Mouse (Mus musculus) midbrain, embryonic 10.5 days (tissue): Measurements from ENCODE around the gene Nptx1. TPM values are rescaled to one million over a fixed set of nuclear protein-coding genes. Genes with fewer than 3 reads are reported as not detected.
A peak's percentile ranks its signal among the peaks of the same experiment; 100 is the strongest.

Source experiments
- DNase-seq: peaks from one replicate; pipeline ENCODE4 v3.0.0-alpha.2; 2017; ENCODE audit warnings: low spot score
- H3K27ac ChIP-seq: fragments of 300-500 bp; sonication (generic); replicated peaks from 2 replicates; pipeline ENCODE4 v1.5.1; 2016; ENCODE audit warnings: mild to moderate bottlenecking
- H3K27me3 ChIP-seq: fragments of 300-500 bp; sonication (generic); 2 replicates; pipeline ENCODE4 v1.6.1; 2016; ENCODE audit warnings: low read depth, mild to moderate bottlenecking; ENCODE audit not compliant: poor library complexity, severe bottlenecking
- H3K36me3 ChIP-seq: fragments of 300-500 bp; sonication (generic); 2 replicates; pipeline ENCODE4 v1.6.1; 2016; ENCODE audit warnings: mild to moderate bottlenecking, moderate library complexity
- H3K4me1 ChIP-seq: fragments of 300-500 bp; sonication (generic); 2 replicates; pipeline ENCODE4 v1.6.1; 2016
- H3K4me3 ChIP-seq: fragments of 300-500 bp; sonication (generic); 2 replicates; pipeline ENCODE4 v1.5.1; 2016; ENCODE audit warnings: mild to moderate bottlenecking, moderate library complexity
- H3K9me3 ChIP-seq: fragments of 300-500 bp; sonication (generic); replicated peaks from 2 replicates; pipeline ENCODE4 v1.6.1; 2016; ENCODE audit warnings: mild to moderate bottlenecking
- WGBS: fragments of 180-500 bp; shearing (Covaris S2); methylation state at CpG from one replicate; pipeline ENCODE4 v1.1.7; 2016; 5-methylcytosine and 5-hydroxymethylcytosine counted together
- polyA plus RNA-seq: library from polyadenylated mRNA; unstranded; fragments of >200 nt; fragmentation: Nextera tagmentation; extraction: Ambion mirVana; gene quantifications from 2 replicates; pipeline ENCODE4 v1.2.1, GENCODE M21; 2016

Gene Nptx1
- polyA plus RNA-seq, 1 experiment from 2014 or later = 1.1 TPM

DNA sequence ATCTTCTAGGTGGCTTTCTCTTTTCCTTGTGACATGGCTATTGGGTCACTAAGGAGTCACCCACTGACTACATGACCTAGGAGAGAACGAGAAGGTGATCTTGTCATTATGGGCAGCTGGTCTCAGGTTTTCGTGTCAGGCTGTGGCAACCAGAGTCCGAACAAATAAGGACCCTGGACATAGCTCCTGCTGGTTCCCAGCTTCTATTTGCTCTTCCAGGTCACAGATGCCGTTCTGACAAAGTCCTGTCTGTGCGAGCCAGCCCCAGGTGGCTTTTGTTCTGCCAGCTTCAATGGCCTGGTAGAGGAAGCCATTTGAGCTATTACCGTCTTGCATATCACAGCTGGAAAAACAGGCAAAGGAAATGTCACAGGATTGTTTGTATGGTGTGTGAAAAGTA, 14.7 kb upstream of the Nptx1 start:
- 38% methylated on average over 6 of the region's 6 CpGs for WGBS
- H3K36me3 ChIP-seq = no peaks in the 10 kb centered on the region

DNA sequence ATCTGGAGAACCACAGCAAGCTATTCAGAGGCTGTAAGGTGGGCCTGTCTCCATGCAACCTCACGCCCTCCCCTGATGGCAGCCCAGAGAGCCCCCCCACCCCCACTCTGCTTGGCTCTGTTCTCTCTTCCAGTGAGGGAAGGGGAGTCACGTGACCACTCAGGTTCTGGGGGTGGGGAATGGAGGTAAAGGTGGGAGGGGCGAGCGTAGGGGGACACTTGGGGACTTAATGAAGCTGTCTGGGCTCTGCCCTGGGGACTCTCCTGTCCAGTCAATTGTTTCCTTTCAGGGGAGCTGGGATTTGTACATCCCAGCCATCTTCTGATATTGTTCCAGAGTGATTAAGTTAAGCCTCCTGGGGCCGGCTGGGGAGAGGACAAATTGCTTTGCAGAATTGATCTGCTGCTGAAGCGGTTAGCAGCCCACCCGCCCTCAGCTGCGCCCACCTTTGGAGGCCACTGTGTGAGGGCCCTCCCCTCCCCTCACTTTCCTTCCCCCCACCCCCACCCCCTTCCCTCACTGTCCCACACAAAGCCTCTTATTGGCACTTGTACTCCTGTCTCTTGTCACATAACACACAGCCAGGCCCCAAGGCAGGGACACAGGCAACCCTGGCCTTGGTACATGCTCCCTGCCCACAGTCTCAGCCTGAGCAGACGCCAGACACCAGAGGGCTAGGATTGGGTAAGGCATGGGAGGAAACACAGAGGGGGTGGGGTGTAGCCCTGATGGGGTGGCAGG, 11.5 kb upstream of the Nptx1 start:
- no peaks in the 10 kb centered on the region for H3K36me3 ChIP-seq
- H3K27ac ChIP-seq = peak overlapping the region; percentile 85
- H3K4me1 ChIP-seq = peaks cover 43% of the 10 kb centered on the region
- WGBS = 10% methylated on average over 9 of the region's 9 CpGs
- no peaks in the 10 kb centered on the region for H3K9me3 ChIP-seq
- H3K4me3 ChIP-seq = peak overlapping the region; percentile 39
- peaks cover 99% of the 10 kb centered on the region for H3K27me3 ChIP-seq
- DNase-seq = peak; percentile 65

More for the DNA sequence above, 14.7 kb upstream of the Nptx1 start:
- Histone ChIP-seq H3K27ac (no peak overlapping the region), H3K4me1 (peaks cover 55% of the 10 kb centered on the region), H3K4me3 (no peak overlapping the region), H3K27me3 (peaks cover 86% of the 10 kb centered on the region), H3K9me3 (no peaks in the 10 kb centered on the region)
- DNase-seq = no peak

DNA sequence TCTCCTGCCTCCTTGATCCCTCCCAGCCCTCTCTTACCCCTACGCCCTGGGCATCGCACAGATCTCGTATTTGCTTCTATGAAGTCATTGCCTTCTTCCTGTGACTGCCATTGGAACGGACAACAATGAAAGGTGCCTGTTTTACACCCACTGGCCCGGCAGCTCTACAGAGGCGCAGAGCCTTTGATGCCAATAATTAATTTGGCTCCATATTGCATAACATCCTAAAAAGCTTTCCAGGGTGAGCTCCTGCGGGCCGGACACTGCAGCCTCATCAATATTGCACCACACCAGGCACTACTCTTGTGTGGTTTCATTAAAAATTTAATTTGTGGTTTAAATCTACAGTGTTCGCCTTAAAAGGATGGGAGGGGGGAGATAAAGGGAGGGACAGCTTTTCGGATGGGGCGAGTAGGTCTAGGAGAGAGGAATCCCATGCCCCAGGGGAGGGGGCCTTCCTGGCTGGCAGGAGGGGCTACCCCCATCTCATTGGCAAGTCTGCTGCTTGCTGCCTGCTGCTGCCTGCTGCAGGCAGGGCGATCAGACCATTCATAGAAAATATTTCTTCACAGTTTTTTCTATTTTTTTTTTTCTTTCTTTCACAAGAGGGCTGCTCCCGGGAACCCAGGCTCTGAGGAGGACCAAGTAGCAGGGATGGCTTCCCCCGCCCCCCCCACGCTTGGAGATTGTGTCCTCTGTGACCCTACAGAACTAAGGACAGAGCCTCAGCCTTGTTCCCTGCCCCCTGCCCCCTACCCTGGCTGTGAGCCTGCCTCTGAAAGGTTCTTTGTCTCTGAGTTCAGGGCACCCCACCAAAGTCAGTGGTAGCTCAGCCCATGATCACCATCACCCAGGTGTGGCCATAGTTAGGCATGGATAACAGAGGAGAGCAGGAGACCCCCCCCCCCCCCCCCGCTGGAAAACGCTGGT, 10.7 kb upstream of the Nptx1 start:
- Histone ChIP-seq H3K27ac (peak overlapping the region; percentile 85), H3K36me3 (no peaks in the 10 kb centered on the region), H3K4me3 (peak overlapping the region; percentile 39), H3K4me1 (peaks cover 40% of the 10 kb centered on the region), H3K9me3 (no peaks in the 10 kb centered on the region), H3K27me3 (peaks cover 99% of the 10 kb centered on the region)
- WGBS = 21% methylated on average over 17 of the region's 17 CpGs
- no peak for DNase-seq

DNA sequence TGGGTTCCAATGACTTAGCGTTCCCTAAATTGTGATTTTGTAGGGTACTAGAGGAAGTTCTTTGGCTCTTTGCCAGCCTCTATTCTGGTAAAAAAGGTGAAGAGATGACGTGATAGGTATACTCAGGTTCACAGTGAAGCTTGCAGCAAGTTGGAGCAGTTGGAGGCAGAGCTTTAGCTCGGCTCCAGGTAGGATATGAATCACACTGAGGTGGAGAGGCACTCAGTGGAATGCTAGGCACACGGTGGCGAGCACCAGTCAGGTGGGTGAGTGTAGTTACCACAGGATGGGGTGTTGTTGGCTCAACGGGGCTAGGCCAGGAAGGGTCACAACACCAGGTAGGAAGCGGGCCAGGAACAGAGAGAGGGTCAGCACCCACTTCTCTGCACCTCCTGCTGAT, 7.6 kb upstream of the Nptx1 start:
- 89% methylated on average over 7 of the region's 7 CpGs for WGBS
- peaks cover 36% of the 10 kb centered on the region for H3K4me1 ChIP-seq

DNA sequence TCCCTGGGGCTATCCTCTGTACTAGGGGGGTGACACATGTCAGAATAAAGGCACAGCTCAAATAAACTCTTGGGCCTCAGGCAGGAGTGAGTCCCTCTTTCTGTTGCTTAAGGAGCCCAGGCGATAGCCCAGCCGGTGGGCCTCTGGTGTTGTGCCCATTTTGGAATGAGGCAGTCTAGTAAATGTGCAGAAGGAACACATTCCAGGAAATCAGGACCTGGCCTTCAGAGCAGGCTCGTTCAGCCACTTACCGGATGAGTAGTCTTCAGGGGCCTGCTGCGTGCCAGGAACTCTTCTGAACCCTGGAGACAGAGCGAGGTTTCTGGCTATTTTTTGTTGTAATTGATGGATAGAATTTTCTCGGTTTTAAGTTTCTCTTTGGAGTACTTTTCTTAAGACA, 7.2 kb upstream of the Nptx1 start:
- Histone ChIP-seq H3K36me3 (no peaks in the 10 kb centered on the region), H3K9me3 (no peaks in the 10 kb centered on the region), H3K27me3 (peaks cover 99% of the 10 kb centered on the region), H3K4me3 (no peak overlapping the region), H3K27ac (no peak overlapping the region), H3K4me1 (peaks cover 33% of the 10 kb centered on the region)
- DNase-seq = no peak
- 87% methylated on average over 7 of the region's 7 CpGs for WGBS

More for the DNA sequence above, 7.6 kb upstream of the Nptx1 start:
- Histone ChIP-seq H3K27me3 (peaks cover 99% of the 10 kb centered on the region), H3K4me3 (no peak overlapping the region), H3K36me3 (no peaks in the 10 kb centered on the region), H3K27ac (no peak overlapping the region), H3K9me3 (no peaks in the 10 kb centered on the region)
- DNase-seq = no peak

DNA sequence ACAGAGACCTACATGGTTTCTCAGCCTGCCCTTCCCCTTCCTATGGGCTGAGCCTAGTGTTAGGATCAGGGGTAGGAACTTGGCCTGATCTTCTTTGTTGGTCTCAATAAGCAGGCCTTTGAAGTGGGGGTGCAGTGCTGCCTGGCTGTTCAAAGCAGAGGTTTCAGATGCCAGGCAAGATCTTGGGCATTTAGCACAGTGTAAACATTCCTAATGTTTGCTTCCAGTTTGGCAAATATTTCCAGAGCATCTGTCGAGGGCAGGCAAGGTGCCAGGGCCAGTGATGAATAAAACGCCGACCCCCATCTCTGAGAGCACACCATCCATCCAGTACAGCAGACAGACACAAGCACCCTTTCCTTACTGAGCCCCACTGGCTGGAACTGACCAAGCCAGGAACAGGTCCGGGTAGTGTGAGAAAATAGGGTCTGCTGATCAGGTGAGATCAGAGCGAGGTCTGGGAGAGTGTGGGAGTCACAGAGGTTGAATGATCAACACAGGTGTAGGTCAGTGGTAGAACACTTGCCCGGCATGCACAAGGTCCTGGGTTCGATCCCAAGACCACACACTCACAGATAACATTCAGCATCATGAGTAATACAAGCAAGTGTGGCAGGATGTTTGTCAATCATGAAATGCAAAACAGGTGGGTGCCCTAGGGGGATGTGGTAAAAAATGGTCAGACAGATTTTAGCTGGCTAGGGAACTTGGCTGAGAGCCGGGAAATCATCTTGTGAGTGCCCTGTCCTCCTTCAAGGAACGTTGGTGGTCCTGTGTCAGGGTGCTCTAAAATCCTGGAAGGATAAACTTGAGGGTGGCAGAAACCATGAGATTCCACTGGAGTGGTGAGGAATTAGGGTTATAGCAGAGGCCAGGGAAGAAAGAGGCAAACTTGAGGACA, 5.6 kb upstream of the Nptx1 start:
- H3K36me3 ChIP-seq = no peaks in the 10 kb centered on the region
- no peaks in the 10 kb centered on the region for H3K9me3 ChIP-seq
- no peak overlapping the region for H3K27ac ChIP-seq
- no peak overlapping the region for H3K4me3 ChIP-seq
- 79% methylated on average over 9 of the region's 9 CpGs for WGBS
- H3K27me3 ChIP-seq = peaks cover 100% of the 10 kb centered on the region
- DNase-seq = no peak
- peaks cover 33% of the 10 kb centered on the region for H3K4me1 ChIP-seq

DNA sequence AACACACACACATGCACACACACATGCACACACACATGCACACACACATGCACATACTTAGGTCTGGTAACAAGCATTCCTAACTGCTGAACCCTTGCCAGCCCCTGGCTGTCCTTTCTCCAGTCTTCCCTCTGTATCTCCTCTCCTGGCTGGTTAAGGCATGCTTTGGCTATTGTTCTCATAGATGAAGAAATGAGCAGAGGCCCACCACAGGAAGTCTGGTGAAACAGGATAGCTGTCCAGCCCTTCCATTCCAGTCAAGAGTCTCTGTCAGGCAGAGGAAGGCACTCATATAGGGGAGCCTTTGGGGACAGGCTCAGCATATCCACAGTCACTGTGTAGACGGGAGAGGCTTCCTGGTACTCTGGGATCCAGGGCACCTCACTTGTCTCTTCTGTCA, 4.7 kb upstream of the Nptx1 start:
- Histone ChIP-seq H3K27me3 (peaks cover 100% of the 10 kb centered on the region), H3K4me3 (no peak overlapping the region), H3K9me3 (no peaks in the 10 kb centered on the region), H3K36me3 (no peaks in the 10 kb centered on the region), H3K27ac (no peak overlapping the region), H3K4me1 (peaks cover 33% of the 10 kb centered on the region)
- WGBS = 55% methylated on average over 1 of the region's 1 CpGs
- no peak for DNase-seq

DNA sequence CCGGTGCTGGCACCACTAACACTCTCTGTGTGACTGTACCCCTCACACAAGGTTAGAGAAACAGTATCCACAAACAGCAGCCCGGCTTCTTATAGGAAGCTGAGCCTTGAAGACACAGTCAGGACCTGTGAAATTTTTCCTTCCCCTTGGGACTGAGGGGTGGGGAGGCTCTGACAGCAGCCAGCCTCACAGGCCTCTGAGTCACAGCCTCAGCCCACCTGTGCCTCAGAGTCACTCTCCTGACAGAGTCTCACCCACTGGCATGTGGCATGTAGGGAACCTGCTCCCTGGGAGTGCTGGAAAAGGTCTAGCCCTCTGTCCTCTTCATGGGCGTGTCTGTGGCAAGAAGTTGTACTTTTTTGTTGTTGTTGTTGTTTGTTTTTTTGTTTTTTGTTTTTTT, 3.9 kb upstream of the Nptx1 start:
- 45% methylated on average over 3 of the region's 3 CpGs for WGBS
- Histone ChIP-seq H3K27me3 (peaks cover 100% of the 10 kb centered on the region), H3K4me3 (no peak overlapping the region), H3K36me3 (no peaks in the 10 kb centered on the region), H3K9me3 (no peaks in the 10 kb centered on the region), H3K27ac (no peak overlapping the region), H3K4me1 (peaks cover 38% of the 10 kb centered on the region)
- DNase-seq = no peak

DNA sequence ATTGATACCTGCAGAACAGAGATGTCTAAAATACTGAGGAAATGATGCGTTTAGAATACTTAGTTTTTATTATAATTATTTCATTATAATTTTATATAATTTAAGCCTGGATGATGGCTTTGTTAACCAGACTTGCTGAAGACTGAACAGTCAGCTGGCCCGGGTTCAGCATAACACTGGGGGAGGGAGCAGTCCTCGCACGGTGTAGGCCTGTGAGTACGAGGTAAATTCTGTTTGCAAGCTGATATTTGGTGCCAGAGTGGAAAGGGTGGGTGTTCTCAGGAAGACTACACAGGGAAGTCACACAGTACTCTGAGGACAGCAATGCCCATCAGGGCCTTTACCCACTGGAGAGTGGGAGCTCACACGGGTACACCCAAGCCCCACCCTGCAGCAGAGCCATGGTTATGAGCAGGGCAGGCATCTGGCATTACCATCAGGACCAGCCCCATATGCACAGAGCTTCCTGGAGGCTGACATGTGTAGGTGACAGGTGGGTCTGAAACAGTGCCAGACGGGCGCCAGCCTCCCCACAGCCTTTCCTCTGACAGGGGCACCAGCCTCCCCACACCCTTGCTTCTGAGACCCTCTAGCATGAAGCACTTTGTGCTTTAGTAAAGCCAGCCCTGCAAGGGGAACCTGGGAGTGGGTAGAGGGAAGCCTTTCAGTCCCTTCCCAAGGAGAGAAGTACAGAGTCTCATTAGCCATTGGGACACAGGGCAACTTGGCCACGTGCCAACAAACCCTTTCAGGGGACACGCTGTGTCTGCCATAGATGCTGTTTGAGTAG, 3.2 kb upstream of the Nptx1 start:
- peaks cover 100% of the 10 kb centered on the region for H3K27me3 ChIP-seq
- no peak overlapping the region for H3K27ac ChIP-seq
- WGBS = 54% methylated on average over 10 of the region's 10 CpGs
- no peaks in the 10 kb centered on the region for H3K36me3 ChIP-seq
- H3K4me1 ChIP-seq = peaks cover 45% of the 10 kb centered on the region
- DNase-seq = no peak
- no peak overlapping the region for H3K4me3 ChIP-seq
- no peaks in the 10 kb centered on the region for H3K9me3 ChIP-seq

DNA sequence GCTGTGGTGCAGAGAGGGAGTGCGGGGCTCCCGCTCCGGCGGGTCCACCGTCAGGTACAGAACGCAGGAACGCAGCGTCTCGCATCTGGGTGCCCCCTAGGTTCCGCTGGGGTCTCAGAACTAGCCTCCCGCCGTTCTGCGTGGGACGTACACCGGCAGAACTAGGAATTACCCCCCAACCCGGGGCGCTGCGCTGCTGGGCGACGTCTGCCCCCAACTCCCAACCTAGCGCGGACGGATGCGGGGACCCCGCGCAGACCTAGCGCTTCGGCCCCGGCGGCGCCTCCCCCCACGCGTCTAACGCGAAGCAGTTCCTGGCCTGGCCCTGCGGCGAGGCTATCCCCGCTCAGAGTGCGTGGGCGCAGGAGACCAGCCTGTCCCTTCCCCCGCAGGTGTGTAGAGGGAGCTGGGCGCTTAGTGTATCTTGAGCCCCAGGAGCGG, 1.8 kb upstream of the Nptx1 start:
- Histone ChIP-seq H3K27me3 (peaks cover 100% of the 10 kb centered on the region), H3K4me1 (peaks cover 53% of the 10 kb centered on the region), H3K27ac (peak overlapping the region; percentile 15), H3K36me3 (no peaks in the 10 kb centered on the region), H3K9me3 (no peaks in the 10 kb centered on the region), H3K4me3 (peak overlapping the region; percentile 72)
- WGBS = under 1% methylated on average over 43 of the region's 43 CpGs
- peak; percentile 25 for DNase-seq

DNA sequence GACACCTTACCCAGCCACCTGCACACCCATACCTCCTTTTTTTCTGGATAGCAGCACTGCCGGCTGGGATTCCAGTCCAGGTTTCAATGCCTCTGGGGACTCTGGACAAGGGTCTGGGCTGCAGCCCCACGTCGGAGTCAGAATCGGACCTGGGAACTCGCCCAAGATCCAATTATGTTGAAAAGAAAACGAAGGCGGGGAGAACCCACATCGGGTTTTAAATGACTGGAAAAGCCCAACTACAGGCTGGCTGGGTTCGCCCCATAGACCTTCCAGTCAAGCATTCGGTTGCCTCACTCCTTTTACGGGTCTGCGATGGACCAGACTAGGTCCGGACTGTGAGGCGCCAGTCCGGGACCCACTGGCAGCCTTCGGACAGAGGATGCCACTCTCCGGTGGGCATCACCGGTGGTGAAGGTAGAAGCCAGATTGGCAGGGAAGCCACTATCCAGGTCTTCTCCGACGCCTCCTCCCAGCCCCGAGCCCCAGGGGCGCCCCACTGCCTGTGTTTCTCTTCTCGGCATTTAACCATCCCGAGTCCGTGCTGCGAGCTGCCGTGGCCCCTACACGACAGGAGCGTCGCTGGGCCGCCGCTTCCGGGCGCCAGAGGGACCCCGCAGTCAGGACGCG, 1.3 kb upstream of the Nptx1 start:
- Histone ChIP-seq H3K4me1 (peaks cover 54% of the 10 kb centered on the region), H3K27me3 (peaks cover 100% of the 10 kb centered on the region), H3K36me3 (no peaks in the 10 kb centered on the region), H3K4me3 (peak overlapping the region; percentile 72), H3K27ac (peak overlapping the region; percentile 15), H3K9me3 (no peaks in the 10 kb centered on the region)
- peak; percentile 52 for DNase-seq
- WGBS = 2% methylated on average over 37 of the region's 37 CpGs
